Mouse (Mus musculus) embryonic fibroblast, embryonic 13.5 days (primary cell): ENCODE results near the gene Acvr2a. TPM values are rescaled to one million over a fixed set of nuclear protein-coding genes. Genes with fewer than 3 reads are reported as not detected.
"Not testable (repeated sequence)": the region's sequence is repeated elsewhere in the genome, so short reads cannot be mapped to it uniquely, and the experiment has no call there.

Experiments used
- H3K27ac ChIP-seq: 2 replicates; pipeline ENCODE4 v1.5.1; 2012; ENCODE audit warnings: low read length, control low read depth, inconsistent platforms; ENCODE audit not compliant: insufficient read depth
- H3K4me1 ChIP-seq: 2 replicates; pipeline ENCODE4 v1.6.1; 2011; ENCODE audit warnings: low read length; ENCODE audit not compliant: control insufficient read depth, insufficient read depth
- H3K4me3 ChIP-seq: 2 replicates; pipeline ENCODE4 v1.5.1; 2011; ENCODE audit warnings: mild to moderate bottlenecking, control low read depth, low read length; ENCODE audit not compliant: insufficient read depth
- CTCF ChIP-seq: IDR thresholded peaks from 2 replicates; pipeline ENCODE4 v1.5.1; 2011; ENCODE audit warnings: mild to moderate bottlenecking, control low read depth, low read length, moderate library complexity, borderline replicate concordance; ENCODE audit not compliant: insufficient read depth
- POLR2A ChIP-seq: IDR thresholded peaks from 2 replicates; pipeline ENCODE4 v1.6.1; 2011; ENCODE audit warnings: low read depth, mild to moderate bottlenecking, control low read depth, low read length, moderate library complexity
- polyA plus RNA-seq: library from polyadenylated mRNA; stranded (reverse); fragments of >200 nt; gene quantifications from 2 replicates; pipeline ENCODE4 v1.2.4, GENCODE M21; 2011; ENCODE audit warnings: low read depth; ENCODE audit not compliant: missing spikeins, insufficient read length

The Acvr2a gene
- polyA plus RNA-seq, 1 experiment: 43.9 TPM

- Histone ChIP-seq H3K4me1 (no peaks in the 10 kb centered on the region), H3K27ac (peak overlapping the region; percentile 99), H3K4me3 (peak overlapping the region; percentile 99)
- TF ChIP-seq POLR2A (no peak), CTCF (no peak)
These were observed 1.2 kb downstream of the Acvr2a start for GRCm38 (mm10) chr2:48815039-48815590.

GRCm38 (mm10) chr2:48816141-48817028 is 2.5 kb downstream of the Acvr2a start:
- Histone ChIP-seq H3K4me3 (peak overlapping the region; percentile 99), H3K4me1 (no peaks in the 10 kb centered on the region), H3K27ac (no peak overlapping the region; the same call in 1 of the 2 replicates)
- TF ChIP-seq POLR2A (no peak), CTCF (no peak)

GRCm38 (mm10) chr2:48825878-48826277 is 12.0 kb downstream of the Acvr2a start:
- Histone ChIP-seq H3K4me1 (no peaks in the 10 kb centered on the region), H3K27ac (no peak overlapping the region), H3K4me3 (no peak overlapping the region)
- no peak for TF ChIP-seq CTCF
- no peak for TF ChIP-seq POLR2A

- H3K4me1 ChIP-seq: no peaks in the 10 kb centered on the region
- no peak overlapping the region for H3K4me3 ChIP-seq
- H3K27ac ChIP-seq: no peak overlapping the region
- TF ChIP-seq POLR2A (no peak), CTCF (no peak)
These were observed 12.5 kb downstream of the Acvr2a start for GRCm38 (mm10) chr2:48826380-48826779.

- H3K4me3 ChIP-seq: no peak overlapping the region
- H3K27ac ChIP-seq: no peak overlapping the region
- no peak for TF ChIP-seq CTCF
- no peak for TF ChIP-seq POLR2A
- no peaks in the 10 kb centered on the region for H3K4me1 ChIP-seq
These were observed 16.6 kb downstream of the Acvr2a start for GRCm38 (mm10) chr2:48830492-48830891.

GRCm38 (mm10) chr2:48832305-48832704 is 18.4 kb downstream of the Acvr2a start:
- Histone ChIP-seq H3K27ac (no peak overlapping the region; the same call in 1 of the 2 replicates), H3K4me1 (no peaks in the 10 kb centered on the region), H3K4me3 (no peak overlapping the region)
- no peak for TF ChIP-seq POLR2A
- no peak for TF ChIP-seq CTCF

GRCm38 (mm10) chr2:48833884-48834450 is 20.1 kb downstream of the Acvr2a start:
- TF ChIP-seq POLR2A (no peak), CTCF (no peak)
- peaks cover 2% of the 10 kb centered on the region; the same call in 1 of the 2 replicates for H3K4me1 ChIP-seq
- no peak overlapping the region for H3K4me3 ChIP-seq

GRCm38 (mm10) chr2:48841611-48842470 is 27.9 kb downstream of the Acvr2a start:
- Histone ChIP-seq H3K4me3 (no peak overlapping the region), H3K4me1 (peaks cover 2% of the 10 kb centered on the region), H3K27ac (no peak overlapping the region)
- TF ChIP-seq CTCF: no peak

More at GRCm38 (mm10) chr2:48833884-48834450, 20.1 kb downstream of the Acvr2a start:
- no peak overlapping the region for H3K27ac ChIP-seq

- no peak overlapping the region for H3K4me3 ChIP-seq
- peaks cover 2% of the 10 kb centered on the region; the same call in 1 of the 2 replicates for H3K4me1 ChIP-seq
- H3K27ac ChIP-seq: no peak overlapping the region
- TF ChIP-seq POLR2A (no peak), CTCF (no peak)
These were observed 32.9 kb downstream of the Acvr2a start for GRCm38 (mm10) chr2:48846689-48847398.

GRCm38 (mm10) chr2:48865596-48865995 is 51.7 kb downstream of the Acvr2a start:
- H3K4me3 ChIP-seq: not testable (repeated sequence)

More at GRCm38 (mm10) chr2:48865596-48865995, 51.7 kb downstream of the Acvr2a start:
- H3K4me1 ChIP-seq, H3K27ac ChIP-seq: not testable (repeated sequence)
